Mouse (Mus musculus): ENCODE measurements at regions not wholly inside any gene's neighbourhood (a gene's known extent, or its start where the extent isn't known, plus 50 kb on each side); places are given as distances from the start of the nearest gene placed in this dataset.

DNA sequence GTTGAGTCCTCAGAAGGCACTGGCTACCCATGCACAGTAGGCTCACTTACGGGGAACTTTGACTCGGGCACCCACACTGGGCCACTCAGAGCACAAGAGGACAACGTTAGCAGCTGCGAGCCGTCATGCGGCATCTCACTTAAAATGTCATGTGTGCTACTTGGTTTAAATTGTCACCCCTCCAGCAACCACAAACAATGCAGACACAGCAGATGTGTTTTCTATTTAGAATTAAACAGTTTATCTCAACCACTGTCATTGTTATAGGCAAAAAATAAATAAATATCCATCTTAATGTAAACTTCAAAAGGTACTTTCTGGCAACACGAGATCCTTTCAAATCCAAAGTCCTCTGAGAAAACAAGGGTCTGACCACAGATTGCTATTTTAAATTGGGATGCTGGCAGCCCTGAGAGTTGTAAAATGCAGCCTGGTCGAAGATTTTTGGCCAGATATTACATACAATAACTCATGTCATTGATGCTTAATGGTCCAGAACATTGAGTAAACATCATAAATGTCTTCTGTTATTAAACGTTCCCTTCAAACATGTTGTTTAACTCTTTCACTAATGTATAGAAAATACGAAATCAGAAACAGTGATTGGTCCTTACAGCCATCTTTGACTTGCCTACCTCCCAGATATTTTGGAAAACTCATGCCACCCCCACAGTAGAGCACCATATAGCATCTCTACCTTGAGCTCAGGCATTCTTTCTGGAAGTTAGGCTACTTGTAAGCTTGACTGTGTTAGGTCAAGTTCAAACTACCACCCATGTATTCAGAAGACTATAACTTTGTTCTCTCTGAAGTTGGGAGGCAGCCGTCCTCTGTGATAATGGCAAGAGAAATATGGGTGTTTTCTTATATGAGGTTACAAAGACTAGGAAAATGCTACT is 232.8 kb upstream of the Tcf21 start:
- in situ Hi-C loops (cut with MboI; ENCODE audit: low sequenced_read_pairs): loop anchor here (25.0 kb wide), 1 partner anchor 465 kb away; no protein-coding TSS in a partner anchor

GRCm38 (mm10) chr10:23044466-23044865 is 224.5 kb upstream of the Tcf21 start:
- in situ Hi-C loops (cut with MboI; ENCODE audit: low sequenced_read_pairs): no loop called here

- in situ Hi-C loops (cut with MboI; ENCODE audit: low sequenced_read_pairs): no loop called here
Observed at GRCm38 (mm10) chr10:23031491-23032126, 211.6 kb upstream of the Tcf21 start.

GRCm38 (mm10) chr10:23027961-23028360 is 208.0 kb upstream of the Tcf21 start:
- in situ Hi-C loops (cut with MboI; ENCODE audit: low sequenced_read_pairs): no loop called here

DNA sequence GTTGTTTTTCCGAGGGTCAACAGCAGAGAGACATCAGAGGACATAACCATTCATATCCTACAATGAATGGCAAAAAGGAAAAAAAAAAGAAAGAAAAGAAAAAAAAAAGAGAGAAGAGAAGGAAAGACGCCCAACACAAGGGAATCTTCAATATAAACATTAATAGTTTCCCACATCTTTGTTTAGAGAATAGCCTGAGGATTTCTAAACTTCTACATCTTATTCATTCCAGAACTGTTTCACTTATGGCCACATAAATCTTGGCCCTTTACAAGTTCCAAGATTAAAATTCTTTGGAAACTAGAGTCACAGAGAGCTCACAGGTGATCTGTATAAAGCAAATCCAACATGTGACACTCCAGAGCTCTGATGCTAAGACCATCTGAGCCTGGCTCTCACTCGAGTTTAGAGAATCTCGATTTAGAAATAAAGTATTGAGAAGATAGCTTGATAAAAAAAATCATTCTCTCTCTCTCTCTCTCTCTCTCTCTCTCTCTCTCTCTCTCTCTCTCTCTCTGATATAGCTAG is 197.2 kb upstream of the Tcf21 start:
- in situ Hi-C loops (cut with MboI; ENCODE audit: low sequenced_read_pairs): no loop called here

DNA sequence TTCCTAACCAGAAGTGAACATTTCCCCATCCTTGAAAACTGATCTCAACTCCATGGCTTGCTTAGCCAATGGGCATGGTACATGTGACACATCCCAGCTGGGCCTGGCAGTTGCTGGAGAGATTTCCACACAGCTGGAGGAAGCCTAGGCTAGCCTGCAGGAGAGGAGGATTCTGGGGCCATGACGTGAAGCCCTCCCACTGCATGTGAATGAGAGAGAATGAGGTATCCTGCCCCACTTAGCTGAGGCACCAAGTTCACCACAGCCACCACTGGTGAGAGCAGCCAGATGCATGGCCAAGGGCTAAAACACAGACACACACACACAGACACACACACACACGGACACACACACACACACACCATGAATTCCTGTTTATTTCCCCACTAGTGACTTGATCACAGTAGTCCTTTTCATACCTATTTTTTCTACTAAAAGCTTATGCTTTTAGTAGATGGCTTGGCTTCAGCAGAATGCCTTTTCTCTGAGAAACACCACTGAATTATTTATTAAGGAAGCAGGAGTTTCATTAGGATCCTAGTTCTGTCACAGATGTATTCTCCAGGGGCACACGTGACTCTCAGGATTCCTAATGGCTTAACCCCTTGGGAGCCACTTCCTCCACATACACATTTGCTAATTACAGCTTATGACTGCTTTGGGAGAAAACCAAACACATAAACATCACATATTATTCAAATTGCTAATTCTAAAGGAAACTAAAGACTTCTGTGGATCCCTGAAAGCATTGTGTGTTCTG is 196.1 kb upstream of the Tcf21 start:
- in situ Hi-C loops (cut with MboI; ENCODE audit: low sequenced_read_pairs): no loop called here

DNA sequence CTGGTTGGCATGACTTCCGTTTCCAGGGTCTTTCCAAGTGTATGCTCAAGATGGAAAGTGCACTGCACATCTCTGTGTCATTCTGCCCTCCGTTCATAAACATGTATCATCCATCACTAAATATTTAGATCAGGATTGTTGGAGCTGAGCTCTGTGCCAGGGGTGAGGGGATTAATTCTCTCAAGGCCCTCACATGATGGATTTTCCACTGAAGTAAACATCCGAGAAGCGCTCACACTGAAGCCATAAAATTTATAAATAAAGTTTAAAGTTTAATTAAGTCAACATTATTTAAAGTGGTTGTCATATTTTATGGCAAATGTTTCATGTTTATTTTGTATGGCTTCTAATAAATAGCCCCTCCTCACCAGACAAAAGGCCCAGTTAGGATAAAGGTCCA is 190.7 kb upstream of the Tcf21 start:
- in situ Hi-C loops (cut with MboI; ENCODE audit: low sequenced_read_pairs): no loop called here

DNA sequence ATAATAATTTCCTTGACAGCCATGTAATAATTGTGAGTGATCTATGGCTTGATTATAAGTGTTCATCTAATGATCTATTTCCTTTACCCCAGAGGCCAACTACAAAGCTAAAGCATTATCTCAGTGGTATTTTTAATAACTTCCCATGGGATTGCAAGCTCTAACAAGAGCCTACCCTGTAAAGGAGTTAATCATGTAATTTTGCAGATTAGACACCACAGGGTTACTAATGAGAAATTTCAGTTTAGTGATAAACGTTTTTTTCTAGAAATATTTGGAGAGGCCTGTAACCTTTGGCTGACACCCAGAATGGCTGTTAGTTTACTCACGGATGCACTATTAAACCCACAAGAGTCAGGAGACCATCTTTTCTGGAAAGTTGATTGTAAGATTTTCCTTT is 190.2 kb upstream of the Tcf21 start:
- in situ Hi-C loops (cut with MboI; ENCODE audit: low sequenced_read_pairs): no loop called here

- in situ Hi-C loops (cut with MboI; ENCODE audit: low sequenced_read_pairs): no loop called here
Observed at GRCm38 (mm10) chr10:23004768-23005167, 184.8 kb upstream of the Tcf21 start.

GRCm38 (mm10) chr10:23003686-23004085 is 183.7 kb upstream of the Tcf21 start:
- in situ Hi-C loops (cut with MboI; ENCODE audit: low sequenced_read_pairs): no loop called here

DNA sequence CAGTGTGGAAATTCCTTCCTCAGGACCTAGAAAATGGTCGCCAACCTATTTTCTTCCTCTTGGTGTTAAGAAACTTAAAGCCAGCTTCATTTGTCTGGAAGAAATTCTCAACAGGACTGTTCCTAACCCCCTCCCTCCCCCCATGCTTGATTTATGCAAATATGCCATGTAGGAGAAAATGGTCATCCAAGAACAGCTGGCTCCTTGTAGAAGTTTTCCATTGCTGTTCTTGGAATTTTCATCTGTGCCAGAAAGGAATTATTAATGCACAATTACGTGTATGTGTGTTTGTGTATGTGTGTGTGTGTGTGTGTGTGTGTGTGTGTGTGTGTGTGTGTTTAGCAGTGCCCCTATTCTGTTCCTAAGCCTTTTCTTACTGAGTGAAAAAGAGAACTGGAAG is 178.6 kb upstream of the Tcf21 start:
- in situ Hi-C loops (cut with MboI; ENCODE audit: low sequenced_read_pairs): no loop called here

DNA sequence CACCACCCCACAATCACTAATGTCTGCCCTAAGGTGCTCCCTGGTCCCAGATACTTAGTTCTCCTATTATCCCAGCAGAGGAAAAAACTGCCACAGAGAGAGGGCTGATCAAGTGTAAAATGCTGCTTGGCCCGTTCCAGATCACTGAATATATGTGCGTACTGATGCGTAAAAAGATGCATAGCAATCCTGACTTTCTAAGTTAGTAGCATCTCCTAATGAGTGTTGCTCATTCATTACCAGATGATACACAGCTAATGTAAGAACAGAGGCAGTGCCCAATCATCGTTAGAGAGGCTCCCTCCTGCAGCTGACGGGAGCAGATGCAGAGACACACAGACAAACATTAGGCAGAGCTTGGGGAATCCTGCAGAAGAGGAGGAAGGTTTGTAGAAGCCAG is 177.6 kb upstream of the Tcf21 start:
- in situ Hi-C loops (cut with MboI; ENCODE audit: low sequenced_read_pairs): no loop called here

- in situ Hi-C loops (cut with MboI; ENCODE audit: low sequenced_read_pairs): no loop called here
Observed at GRCm38 (mm10) chr10:22993158-22993557, 173.2 kb upstream of the Tcf21 start.

DNA sequence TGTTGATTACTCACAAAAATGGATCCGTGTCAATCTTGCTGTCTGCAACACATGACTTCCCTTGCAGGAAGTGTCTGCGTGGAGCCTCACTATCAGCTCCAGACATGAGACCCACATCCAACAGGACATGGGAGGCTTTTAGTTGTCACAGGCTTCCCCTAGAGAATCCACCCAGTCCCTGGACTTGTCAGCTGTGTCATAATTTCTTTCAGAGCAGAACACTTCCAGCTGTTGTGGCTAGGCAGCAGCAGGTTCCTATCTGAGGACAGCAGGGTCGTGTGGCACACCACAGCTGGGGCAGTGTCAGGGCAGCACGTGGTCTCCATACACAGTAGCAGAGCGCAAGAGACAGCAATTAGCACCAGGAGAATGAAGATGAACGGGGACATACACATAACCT is 161.8 kb upstream of the Tcf21 start:
- in situ Hi-C loops (cut with MboI; ENCODE audit: low sequenced_read_pairs): no loop called here

DNA sequence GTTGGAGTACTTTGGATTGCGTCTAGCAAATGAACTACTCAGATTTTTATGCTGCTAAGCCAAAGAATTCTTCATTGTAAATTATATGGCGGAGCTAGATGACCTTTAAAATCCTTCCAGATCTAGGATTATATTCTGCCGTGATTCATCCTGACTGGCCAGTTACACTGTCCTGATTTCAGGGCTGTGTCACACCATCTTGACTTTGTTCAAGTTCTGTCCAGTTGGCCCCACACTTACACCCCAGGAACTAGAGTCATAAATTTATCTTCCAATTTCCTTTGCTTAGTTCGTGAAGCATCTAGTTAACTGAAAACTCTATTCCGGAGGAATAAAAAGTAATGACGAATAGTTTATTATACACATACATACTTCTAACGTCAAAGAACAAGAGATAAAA is 158.5 kb upstream of the Tcf21 start:
- in situ Hi-C loops (cut with MboI; ENCODE audit: low sequenced_read_pairs): no loop called here

DNA sequence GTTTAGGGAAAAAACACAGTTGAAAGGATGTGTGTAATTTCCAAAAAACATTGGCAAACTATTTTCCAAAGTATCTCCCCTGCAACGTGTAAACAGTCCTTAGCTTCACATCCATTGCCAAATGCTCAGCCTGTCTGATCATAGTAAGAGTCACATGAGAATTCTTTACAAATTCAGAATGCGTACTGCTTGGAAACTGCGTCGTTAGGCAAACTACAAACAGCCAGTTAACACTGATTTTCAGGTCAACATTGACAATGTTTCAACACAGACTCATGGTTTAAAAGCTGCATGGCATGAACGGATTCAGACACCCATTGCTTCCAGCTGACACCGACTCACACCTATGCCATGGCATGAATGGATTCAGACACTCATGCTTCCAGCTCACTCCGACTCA is 137.0 kb upstream of the Tcf21 start:
- in situ Hi-C loops (cut with MboI; ENCODE audit: low sequenced_read_pairs): no loop called here

DNA sequence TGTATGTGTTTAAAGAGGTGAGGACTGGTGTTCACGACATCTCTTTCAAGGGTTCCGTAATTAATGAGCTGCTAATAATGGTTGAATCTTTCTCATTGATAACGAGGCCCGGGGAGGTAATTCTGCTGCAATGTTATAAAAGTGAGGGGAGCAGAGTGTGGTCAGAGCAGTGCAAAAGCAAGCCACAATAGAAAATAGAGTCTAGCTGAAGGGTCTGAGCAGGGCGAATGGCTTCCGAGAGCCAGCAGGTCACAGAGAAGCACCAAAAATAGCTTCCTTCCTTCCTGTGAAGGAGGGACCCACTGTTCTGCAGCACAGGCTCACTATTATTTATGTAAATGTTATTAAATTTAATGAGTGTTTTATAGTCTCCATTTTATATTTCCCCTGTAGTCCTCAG is 133.3 kb upstream of the Tcf21 start:
- in situ Hi-C loops (cut with MboI; ENCODE audit: low sequenced_read_pairs): no loop called here

DNA sequence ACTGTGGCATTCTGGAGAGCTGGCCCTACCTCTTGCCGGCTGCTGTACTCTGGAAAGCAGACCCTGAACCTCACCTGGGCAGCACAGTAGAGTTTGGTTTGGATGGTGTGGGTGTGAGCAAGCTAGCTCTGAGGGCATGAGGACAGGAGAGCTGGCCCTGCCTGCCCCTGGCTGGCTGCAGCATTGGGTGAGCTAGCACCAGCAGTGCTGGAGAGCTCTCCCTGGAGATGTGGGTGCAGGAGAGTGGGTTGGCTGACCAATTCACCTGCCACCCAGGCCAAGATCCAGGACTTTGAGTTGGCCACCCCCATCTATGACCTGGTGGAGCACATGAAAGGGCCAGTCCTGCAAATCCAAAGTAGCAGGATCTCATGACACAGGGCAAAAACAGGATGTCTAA is 124.3 kb upstream of the Tcf21 start:
- in situ Hi-C loops (cut with MboI; ENCODE audit: low sequenced_read_pairs): no loop called here

- in situ Hi-C loops (cut with MboI; ENCODE audit: low sequenced_read_pairs): no loop called here
Observed at GRCm38 (mm10) chr10:22927977-22928376, 108.0 kb upstream of the Tcf21 start.

DNA sequence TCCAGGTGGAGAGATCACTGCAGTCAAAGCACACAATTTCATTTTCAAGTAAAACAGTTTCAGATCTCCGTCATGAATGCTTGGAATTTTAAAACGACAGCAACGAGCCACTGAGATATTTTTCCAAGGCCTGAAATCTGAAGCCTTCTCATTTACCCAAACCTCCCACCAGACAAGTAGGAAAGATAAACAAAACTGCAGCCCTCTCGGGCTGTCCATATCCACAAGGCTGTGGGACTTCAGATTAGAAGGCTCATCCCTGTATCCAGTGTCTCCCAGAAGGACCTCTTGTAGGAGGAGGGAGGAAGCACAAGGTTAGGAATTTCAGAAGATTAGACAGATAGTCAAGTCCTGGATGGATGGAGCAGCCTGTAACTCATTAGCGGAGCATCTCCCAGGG is 106.1 kb upstream of the Tcf21 start:
- in situ Hi-C loops (cut with MboI; ENCODE audit: low sequenced_read_pairs): no loop called here

All from CH12F3 (cell line).